Mouse (Mus musculus): Measurements from ENCODE around the gene Nlrc4. TPM values are rescaled to one million over a fixed set of nuclear protein-coding genes. Genes with fewer than 3 reads are reported as not detected.
A peak's percentile ranks its signal among the peaks of the same experiment; 100 is the strongest.

Nlrc4 gene
- polyA plus RNA-seq, 1 experiment from 2014 or later, result 0.33 TPM

DNA sequence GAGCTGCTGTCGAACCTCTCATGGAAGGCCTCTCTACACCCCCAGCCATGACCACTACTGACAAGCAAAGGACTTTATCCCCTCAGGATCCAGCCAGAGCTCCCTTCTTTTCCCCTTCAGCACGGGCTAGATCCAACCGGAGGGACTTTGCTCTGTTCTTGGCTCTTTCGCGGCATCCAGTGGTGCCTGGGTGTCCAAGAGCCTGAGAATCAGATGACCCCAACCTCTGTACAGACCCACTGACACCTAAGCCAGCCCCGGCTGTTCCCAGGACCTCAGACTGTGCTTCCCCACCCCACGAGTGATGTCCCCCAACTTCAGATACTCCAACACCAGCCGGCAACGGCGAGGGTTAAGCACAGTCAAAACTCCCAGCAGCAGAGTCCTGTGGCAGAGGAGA, 9.2 kb downstream of the Nlrc4 start:
- Histone ChIP-seq H3K4me2 (ENCODE audit: low read length) (no peak overlapping the region), H3K36me3 (ENCODE audit: control insufficient read depth, insufficient read depth, low read length) (no peaks in the 10 kb centered on the region), H3K9me3 (replicated peaks; ENCODE audit: control insufficient read depth, low read length, poor library complexity, severe bottlenecking) (no peaks in the 10 kb centered on the region), H3K4me1 (ENCODE audit: control insufficient read depth, insufficient read depth, low read length) (no peaks in the 10 kb centered on the region), H3K27me3 (ENCODE audit: control insufficient read depth, insufficient read depth, low read depth, low read length) (no peaks in the 10 kb centered on the region), H3K27ac (ENCODE audit: low read length) (no peak overlapping the region), H3K4me3 (ENCODE audit: low read depth, low read length) (no peak overlapping the region), H3K9ac (ENCODE audit: low read depth, low read length) (no peak overlapping the region)
- 84% methylated on average over 10 of the region's 10 CpGs for WGBS
- no peak for ATAC-seq

DNA sequence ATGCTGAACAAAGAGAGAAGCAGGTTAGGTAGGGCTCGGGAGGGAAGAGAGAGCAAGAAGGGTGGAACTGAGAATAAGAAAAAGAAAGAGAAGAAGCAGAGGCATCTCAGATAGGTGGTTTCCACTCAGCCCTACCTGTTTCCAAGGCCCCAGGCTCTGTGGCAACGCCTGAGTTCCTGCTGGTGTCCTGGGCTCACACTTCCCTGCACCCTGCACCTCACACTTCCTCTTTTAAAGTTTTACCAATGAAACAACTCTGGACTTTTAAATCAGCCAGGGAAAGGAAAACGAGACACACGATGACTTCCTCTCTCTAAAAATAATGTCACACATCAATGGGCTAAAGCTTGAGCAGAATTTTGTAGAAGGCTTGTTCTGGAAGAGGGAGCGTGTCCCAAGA, 18.5 kb downstream of the Nlrc4 start:
- 79% methylated on average over 5 of the region's 5 CpGs for WGBS
- Histone ChIP-seq H3K9ac (ENCODE audit: low read depth, low read length) (no peak overlapping the region), H3K27ac (ENCODE audit: low read length) (no peak overlapping the region), H3K36me3 (ENCODE audit: control insufficient read depth, insufficient read depth, low read length) (no peaks in the 10 kb centered on the region), H3K27me3 (ENCODE audit: control insufficient read depth, insufficient read depth, low read depth, low read length) (no peaks in the 10 kb centered on the region), H3K4me3 (ENCODE audit: low read depth, low read length) (no peak overlapping the region), H3K4me1 (ENCODE audit: control insufficient read depth, insufficient read depth, low read length) (no peaks in the 10 kb centered on the region), H3K4me2 (ENCODE audit: low read length) (no peak overlapping the region), H3K9me3 (replicated peaks; ENCODE audit: control insufficient read depth, low read length, poor library complexity, severe bottlenecking) (no peaks in the 10 kb centered on the region)
- ATAC-seq, result no peak

DNA sequence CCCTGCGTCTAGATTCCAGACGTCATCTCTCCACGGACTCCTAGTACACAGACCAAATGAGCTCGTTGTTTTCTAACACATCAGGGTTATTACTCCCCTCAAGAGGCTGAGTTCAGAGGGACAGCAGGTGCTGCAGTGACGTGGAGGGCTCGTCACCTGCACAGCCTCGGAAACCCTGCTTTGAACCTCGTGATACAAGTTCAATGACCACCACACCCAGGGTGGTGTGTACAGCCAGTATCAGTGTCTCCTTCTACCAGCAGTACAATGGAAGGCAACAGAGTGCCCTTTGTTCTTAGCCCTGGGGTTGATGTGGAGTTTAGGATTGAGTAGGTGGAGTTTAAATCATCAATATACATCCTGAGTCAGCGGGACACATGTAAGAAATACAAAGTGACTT, 21.2 kb downstream of the Nlrc4 start:
- no peak overlapping the region for H3K9ac ChIP-seq (ENCODE audit: low read depth, low read length)
- H3K36me3 ChIP-seq (ENCODE audit: control insufficient read depth, insufficient read depth, low read length), result no peaks in the 10 kb centered on the region
- no peaks in the 10 kb centered on the region for H3K27me3 ChIP-seq (ENCODE audit: control insufficient read depth, insufficient read depth, low read depth, low read length)
- no peak for ATAC-seq
- H3K27ac ChIP-seq (ENCODE audit: low read length), result no peak overlapping the region
- no peak overlapping the region for H3K4me2 ChIP-seq (ENCODE audit: low read length)
- H3K9me3 ChIP-seq (replicated peaks; ENCODE audit: control insufficient read depth, low read length, poor library complexity, severe bottlenecking), result no peaks in the 10 kb centered on the region
- no peak overlapping the region for H3K4me3 ChIP-seq (ENCODE audit: low read depth, low read length)
- H3K4me1 ChIP-seq (ENCODE audit: control insufficient read depth, insufficient read depth, low read length), result no peaks in the 10 kb centered on the region
- WGBS, result 89% methylated on average over 9 of the region's 9 CpGs

DNA sequence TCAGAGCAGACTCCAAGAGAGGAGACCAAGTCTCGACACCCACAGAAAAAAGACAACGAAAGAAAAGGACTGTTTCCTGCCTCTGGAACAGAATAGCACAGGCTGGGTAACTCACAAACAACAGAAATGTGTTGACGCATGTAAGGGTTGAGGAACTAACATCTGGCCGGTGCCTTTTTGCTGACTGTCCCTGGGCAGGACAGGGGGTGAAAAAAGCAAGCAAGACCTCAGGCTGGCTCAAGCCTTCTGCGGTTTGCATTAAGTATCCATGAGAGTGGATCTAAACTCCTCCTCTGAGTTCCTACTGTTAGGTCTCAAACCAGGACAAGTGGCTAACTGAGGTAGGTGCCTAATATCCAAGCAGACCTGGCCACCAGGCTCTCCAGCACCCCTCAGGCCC, 26.3 kb downstream of the Nlrc4 start:
- Histone ChIP-seq H3K27me3 (ENCODE audit: control insufficient read depth, insufficient read depth, low read depth, low read length) (no peaks in the 10 kb centered on the region), H3K4me1 (ENCODE audit: control insufficient read depth, insufficient read depth, low read length) (no peaks in the 10 kb centered on the region), H3K4me3 (ENCODE audit: low read depth, low read length) (no peak overlapping the region), H3K36me3 (ENCODE audit: control insufficient read depth, insufficient read depth, low read length) (no peaks in the 10 kb centered on the region), H3K4me2 (ENCODE audit: low read length) (no peak overlapping the region), H3K27ac (ENCODE audit: low read length) (no peak overlapping the region), H3K9me3 (replicated peaks; ENCODE audit: control insufficient read depth, low read length, poor library complexity, severe bottlenecking) (no peaks in the 10 kb centered on the region), H3K9ac (ENCODE audit: low read depth, low read length) (no peak overlapping the region)
- ATAC-seq, result no peak
- 89% methylated on average over 5 of the region's 5 CpGs for WGBS

DNA sequence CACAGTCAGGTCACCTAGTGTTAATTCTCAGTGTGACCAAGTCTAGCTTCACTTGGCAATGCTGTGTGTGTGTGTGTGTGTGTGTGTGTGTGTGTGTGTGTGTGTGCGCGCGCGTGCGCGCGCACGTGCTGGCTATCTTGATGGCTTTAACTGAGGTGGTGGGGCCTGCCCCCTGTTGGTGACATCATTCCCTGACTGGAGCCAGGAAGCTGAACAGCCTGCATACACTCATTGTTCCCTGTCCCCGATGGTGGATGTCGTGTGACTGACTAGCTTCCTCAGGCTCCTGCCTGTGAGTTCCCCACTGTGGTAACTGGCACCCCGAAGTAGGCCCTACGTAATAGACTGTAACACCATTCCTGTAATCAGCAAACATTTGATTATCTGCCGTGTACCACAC, 27.5 kb downstream of the Nlrc4 start:
- Histone ChIP-seq H3K4me3 (ENCODE audit: low read depth, low read length) (no peak overlapping the region), H3K9ac (ENCODE audit: low read depth, low read length) (no peak overlapping the region), H3K36me3 (ENCODE audit: control insufficient read depth, insufficient read depth, low read length) (peaks cover 4% of the 10 kb centered on the region; the same call in 1 of the 2 replicates), H3K27me3 (ENCODE audit: control insufficient read depth, insufficient read depth, low read depth, low read length) (no peaks in the 10 kb centered on the region), H3K4me2 (ENCODE audit: low read length) (no peak overlapping the region), H3K9me3 (replicated peaks; ENCODE audit: control insufficient read depth, low read length, poor library complexity, severe bottlenecking) (no peaks in the 10 kb centered on the region), H3K27ac (ENCODE audit: low read length) (no peak overlapping the region), H3K4me1 (ENCODE audit: control insufficient read depth, insufficient read depth, low read length) (no peaks in the 10 kb centered on the region)
- WGBS, result 74% methylated on average over 13 of the region's 13 CpGs
- ATAC-seq, result no peak

DNA sequence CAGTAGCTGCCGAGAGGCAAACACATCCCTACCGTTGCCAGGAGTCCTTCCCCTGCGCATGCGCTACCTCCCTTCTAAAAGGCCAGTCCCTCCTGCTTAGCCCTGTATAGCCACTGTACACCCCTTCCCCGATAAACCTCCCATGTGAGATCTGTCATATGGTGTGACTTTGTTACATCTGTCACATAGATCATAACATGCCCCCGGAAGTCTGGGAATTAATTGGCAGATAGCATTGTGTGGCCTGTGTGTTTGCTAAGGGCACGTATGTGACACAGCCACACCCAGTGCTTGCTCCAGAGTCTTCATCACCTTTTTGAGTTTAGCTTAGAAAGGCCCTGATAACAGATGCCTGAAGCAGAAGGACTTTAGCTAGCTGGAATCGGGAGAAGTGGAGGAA, 28.9 kb downstream of the Nlrc4 start:
- H3K9ac ChIP-seq (ENCODE audit: low read depth, low read length), result no peak overlapping the region
- no peaks in the 10 kb centered on the region for H3K4me1 ChIP-seq (ENCODE audit: control insufficient read depth, insufficient read depth, low read length)
- 92% methylated on average over 8 of the region's 8 CpGs for WGBS
- no peaks in the 10 kb centered on the region for H3K27me3 ChIP-seq (ENCODE audit: control insufficient read depth, insufficient read depth, low read depth, low read length)
- no peak overlapping the region for H3K4me3 ChIP-seq (ENCODE audit: low read depth, low read length)
- H3K36me3 ChIP-seq (ENCODE audit: control insufficient read depth, insufficient read depth, low read length), result peaks cover 4% of the 10 kb centered on the region; the same call in 1 of the 2 replicates
- no peak for ATAC-seq
- H3K27ac ChIP-seq (ENCODE audit: low read length), result no peak overlapping the region
- H3K9me3 ChIP-seq (replicated peaks; ENCODE audit: control insufficient read depth, low read length, poor library complexity, severe bottlenecking), result no peaks in the 10 kb centered on the region
- H3K4me2 ChIP-seq (ENCODE audit: low read length), result no peak overlapping the region

DNA sequence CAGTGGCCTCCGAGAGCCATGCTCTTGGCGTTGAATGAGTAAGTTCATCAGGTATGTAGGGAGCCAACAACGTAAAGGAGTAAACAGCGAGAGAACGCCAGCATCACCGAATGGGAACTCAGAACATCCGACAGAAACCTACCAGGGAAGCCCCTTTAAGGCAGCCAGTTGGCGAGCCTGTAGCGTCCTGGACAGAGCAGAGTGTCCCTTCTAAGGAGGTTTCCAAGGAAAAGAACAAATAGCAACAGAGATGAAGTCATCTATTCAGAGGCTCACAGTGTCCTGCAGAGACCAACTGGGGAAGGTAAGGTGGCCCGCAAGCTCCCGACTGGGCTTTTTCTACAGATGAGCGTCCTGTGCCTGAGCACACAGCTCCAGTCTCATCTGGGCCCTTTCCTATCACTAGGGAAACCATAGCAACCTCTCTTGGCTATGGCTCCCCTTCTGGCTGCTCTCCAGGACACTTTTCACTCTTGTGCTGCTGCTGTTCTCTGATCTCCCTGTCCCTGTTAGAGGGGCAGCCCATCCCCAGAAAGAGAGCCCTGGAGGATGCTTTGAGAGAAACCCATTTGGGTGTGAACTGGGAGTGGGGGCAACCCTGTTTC, 34.4 kb downstream of the Nlrc4 start:
- H3K27ac ChIP-seq (ENCODE audit: low read length), result no peak overlapping the region
- no peaks in the 10 kb centered on the region for H3K9me3 ChIP-seq (replicated peaks; ENCODE audit: control insufficient read depth, low read length, poor library complexity, severe bottlenecking)
- peaks cover 20% of the 10 kb centered on the region for H3K36me3 ChIP-seq (ENCODE audit: control insufficient read depth, insufficient read depth, low read length)
- ATAC-seq, result peak; percentile 76
- H3K4me3 ChIP-seq (ENCODE audit: low read depth, low read length), result no peak overlapping the region
- H3K4me2 ChIP-seq (ENCODE audit: low read length), result no peak overlapping the region
- H3K27me3 ChIP-seq (ENCODE audit: control insufficient read depth, insufficient read depth, low read depth, low read length), result no peaks in the 10 kb centered on the region
- 45% methylated on average over 12 of the region's 12 CpGs for WGBS
- H3K9ac ChIP-seq (ENCODE audit: low read depth, low read length), result no peak overlapping the region
- H3K4me1 ChIP-seq (ENCODE audit: control insufficient read depth, insufficient read depth, low read length), result no peaks in the 10 kb centered on the region

DNA sequence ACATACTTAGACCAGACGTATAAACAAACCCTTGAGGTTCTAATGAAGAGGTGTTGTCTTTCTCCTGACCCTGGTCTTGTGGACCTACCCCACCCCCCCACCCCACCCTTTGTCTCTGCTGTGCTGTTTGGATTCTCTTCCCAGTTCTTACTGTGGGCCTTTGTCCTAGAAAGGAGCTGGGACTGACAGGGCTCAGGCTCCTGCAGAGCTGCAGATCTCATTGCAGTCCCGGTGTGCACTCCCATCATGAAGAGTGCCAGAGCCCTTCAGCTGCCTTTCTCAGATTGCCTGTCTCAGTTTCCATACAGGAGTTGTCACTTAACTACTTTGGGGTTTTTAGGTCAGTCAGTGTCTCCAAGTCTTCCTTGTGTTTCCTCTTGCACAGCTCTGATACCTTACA, 38.3 kb downstream of the Nlrc4 start:
- H3K4me2 ChIP-seq (ENCODE audit: low read length), result no peak overlapping the region
- H3K9me3 ChIP-seq (replicated peaks; ENCODE audit: control insufficient read depth, low read length, poor library complexity, severe bottlenecking), result no peaks in the 10 kb centered on the region
- H3K27ac ChIP-seq (ENCODE audit: low read length), result no peak overlapping the region
- ATAC-seq, result no peak
- H3K4me1 ChIP-seq (ENCODE audit: control insufficient read depth, insufficient read depth, low read length), result no peaks in the 10 kb centered on the region
- H3K27me3 ChIP-seq (ENCODE audit: control insufficient read depth, insufficient read depth, low read depth, low read length), result no peaks in the 10 kb centered on the region
- H3K4me3 ChIP-seq (ENCODE audit: low read depth, low read length), result no peak overlapping the region
- peaks cover 19% of the 10 kb centered on the region for H3K36me3 ChIP-seq (ENCODE audit: control insufficient read depth, insufficient read depth, low read length)
- 59% methylated on average over 2 of the region's 2 CpGs for WGBS
- no peak overlapping the region for H3K9ac ChIP-seq (ENCODE audit: low read depth, low read length)

DNA sequence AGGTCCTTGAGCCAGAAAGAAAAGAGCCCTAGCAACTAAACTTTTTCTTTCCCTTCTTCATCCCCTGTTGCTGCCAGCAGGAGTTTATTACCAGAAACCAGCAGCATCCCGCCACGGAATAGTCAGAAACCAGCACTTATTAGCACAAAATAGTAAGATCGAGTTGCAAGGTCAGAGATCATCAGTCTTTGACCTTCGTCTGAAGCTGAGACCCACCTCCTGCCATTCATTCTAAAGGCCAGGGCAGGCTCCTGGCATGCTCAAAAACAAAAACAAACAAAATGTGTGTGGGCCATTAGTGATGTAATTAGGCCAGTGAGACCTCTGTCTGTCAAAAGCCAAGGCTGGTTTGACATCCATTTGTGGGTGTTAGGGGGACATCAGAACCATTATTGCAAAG, 40.8 kb downstream of the Nlrc4 start:
- no peaks in the 10 kb centered on the region for H3K27me3 ChIP-seq (ENCODE audit: control insufficient read depth, insufficient read depth, low read depth, low read length)
- H3K27ac ChIP-seq (ENCODE audit: low read length), result no peak overlapping the region
- no peaks in the 10 kb centered on the region for H3K9me3 ChIP-seq (replicated peaks; ENCODE audit: control insufficient read depth, low read length, poor library complexity, severe bottlenecking)
- no peak overlapping the region for H3K4me2 ChIP-seq (ENCODE audit: low read length)
- 49% methylated on average over 4 of the region's 4 CpGs for WGBS
- H3K36me3 ChIP-seq (ENCODE audit: control insufficient read depth, insufficient read depth, low read length), result peaks cover 18% of the 10 kb centered on the region
- H3K9ac ChIP-seq (ENCODE audit: low read depth, low read length), result no peak overlapping the region
- ATAC-seq, result no peak
- no peak overlapping the region for H3K4me3 ChIP-seq (ENCODE audit: low read depth, low read length)
- no peaks in the 10 kb centered on the region for H3K4me1 ChIP-seq (ENCODE audit: control insufficient read depth, insufficient read depth, low read length)

Measured in midbrain, embryonic 16.5 days (tissue).